Mouse (Mus musculus): ENCODE data around the gene Mrtfb. TPM values are rescaled to one million over a fixed set of nuclear protein-coding genes. Genes with fewer than 3 reads are reported as not detected.
A peak's percentile ranks its signal among the peaks of the same experiment; 100 is the strongest.

Mrtfb gene
- 100 to 1,000 TPM; 161 to 175 TPM for total RNA-seq (2021)
- long read RNA-seq, experiment 1, full-length matches to known transcripts = 2 of 19 reads
- long read RNA-seq, experiment 1, partial matches to known transcripts = 3 of 19 reads
- long read RNA-seq, experiment 1, other reads (novel, unspliced or antisense) = 14 of 19 reads
- long read RNA-seq, experiment 2, partial matches to known transcripts = 0 of 8 reads
- long read RNA-seq, experiment 2, other reads (novel, unspliced or antisense) = 7 of 8 reads

DNA sequence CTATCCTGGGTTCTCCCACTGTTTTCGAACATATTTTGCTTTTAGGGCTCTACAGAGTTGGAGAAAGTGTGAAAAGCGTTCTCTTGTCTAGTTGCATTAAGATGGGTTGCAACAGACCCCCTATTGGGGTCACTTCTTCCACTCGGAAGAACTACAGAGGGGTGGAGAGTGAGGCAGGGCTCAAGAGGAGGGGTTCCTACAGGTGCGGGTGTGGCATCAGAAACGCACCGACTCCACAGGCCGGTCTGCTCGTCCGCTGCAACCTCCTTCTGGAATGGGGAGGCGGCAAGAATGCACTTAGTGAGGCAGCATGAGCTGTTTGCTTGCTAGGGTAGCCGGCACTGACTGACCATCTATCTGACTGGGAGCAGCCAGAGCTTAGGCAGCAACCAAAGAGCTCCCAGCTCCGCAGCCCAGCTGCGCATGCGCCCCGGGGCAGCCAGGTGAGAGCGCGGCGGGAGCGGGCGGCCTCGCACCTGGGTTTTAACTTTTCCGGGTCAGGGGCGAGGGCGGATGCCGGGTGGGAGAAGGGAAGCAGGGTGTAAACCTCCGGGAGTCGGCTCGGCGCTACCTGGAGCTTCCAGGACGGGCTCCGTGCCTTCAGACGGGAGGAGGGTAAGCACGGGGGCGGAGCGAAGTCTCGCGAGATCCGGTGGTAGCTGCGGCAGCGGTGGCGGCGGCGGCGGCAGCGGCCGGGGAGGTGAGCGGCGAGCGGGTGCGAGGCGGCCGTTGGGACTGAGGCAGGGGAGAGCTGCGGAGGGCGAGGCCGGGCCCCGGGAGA is at the start of gene Mrtfb:
Gene Mrtfb (plus strand): TSS at position 627 of the 781 bp plus-strand sequence.
- DNase-seq (ENCODE audit: low spot score in 2 of 2) = peak; percentile 84 to 89
- intact Hi-C loops (cut with DNase I) = loop anchor here (5.0 kb wide), 2 partner anchors 99 to 101 kb away; no protein-coding TSS in a partner anchor

- peak; percentile 41 to 69 for DNase-seq (ENCODE audit: low spot score in 2 of 2)
- intact Hi-C loops (cut with DNase I) = no loop called here
Observed at GRCm38 (mm10) chr16:13207649-13208048, 48.6 kb upstream of the Mrtfb start.

DNA sequence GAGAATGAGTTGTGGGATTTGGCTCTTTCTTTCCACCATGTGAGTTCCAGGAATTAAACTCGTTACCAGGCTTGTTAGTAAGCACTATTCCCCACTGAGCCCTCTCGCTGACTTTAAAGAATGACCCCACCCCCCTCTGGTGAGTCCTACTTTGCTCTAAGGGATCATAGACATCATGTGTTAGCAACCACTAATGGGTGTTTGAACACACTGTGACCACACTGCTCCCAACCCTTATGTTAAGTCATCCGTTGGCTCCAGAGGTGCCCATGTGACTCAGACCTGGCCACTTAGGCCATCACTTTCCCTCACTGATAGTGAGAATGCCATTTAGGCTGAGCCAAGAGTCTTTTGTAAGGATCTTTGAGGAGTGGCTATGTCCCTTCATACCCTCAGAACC is 48.2 kb upstream of the Mrtfb start:
- intact Hi-C loops (cut with DNase I) = no loop called here

GRCm38 (mm10) chr16:13212781-13213180 is 43.5 kb upstream of the Mrtfb start:
- intact Hi-C loops (cut with DNase I) = no loop called here
- DNase-seq (ENCODE audit: low spot score in 2 of 2) = no peak

More for the DNA sequence above, 48.2 kb upstream of the Mrtfb start:
- DNase-seq (ENCODE audit: low spot score in 2 of 2) = no peak

GRCm38 (mm10) chr16:13216116-13216952 is 39.9 kb upstream of the Mrtfb start:
- intact Hi-C loops (cut with DNase I) = no loop called here
- no peak for DNase-seq (ENCODE audit: low spot score in 2 of 2)

DNA sequence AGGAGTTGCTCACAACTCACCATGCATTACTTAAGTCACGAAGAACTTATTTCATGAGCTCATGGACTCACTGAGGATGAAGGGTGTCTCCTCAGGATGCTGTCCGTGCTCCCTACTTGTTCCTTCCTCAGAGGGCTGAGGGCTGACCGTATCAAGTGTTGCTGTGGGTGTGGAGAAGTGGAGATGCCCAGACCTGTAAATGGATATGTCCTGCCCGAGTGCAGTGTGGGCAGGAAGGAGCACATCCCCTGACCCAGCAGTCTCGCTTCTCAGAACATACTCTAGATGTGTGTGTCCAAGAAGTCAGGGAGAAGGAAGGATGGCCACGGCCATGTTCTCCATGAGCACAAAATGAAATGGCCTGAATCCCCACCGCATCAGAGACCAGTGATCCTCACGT is 38.3 kb upstream of the Mrtfb start:
- intact Hi-C loops (cut with DNase I) = no loop called here

GRCm38 (mm10) chr16:13221475-13221874 is 34.8 kb upstream of the Mrtfb start:
- no peak for DNase-seq (ENCODE audit: low spot score in 2 of 2)

More for the DNA sequence above, 38.3 kb upstream of the Mrtfb start:
- no peak for DNase-seq (ENCODE audit: low spot score in 2 of 2)

DNA sequence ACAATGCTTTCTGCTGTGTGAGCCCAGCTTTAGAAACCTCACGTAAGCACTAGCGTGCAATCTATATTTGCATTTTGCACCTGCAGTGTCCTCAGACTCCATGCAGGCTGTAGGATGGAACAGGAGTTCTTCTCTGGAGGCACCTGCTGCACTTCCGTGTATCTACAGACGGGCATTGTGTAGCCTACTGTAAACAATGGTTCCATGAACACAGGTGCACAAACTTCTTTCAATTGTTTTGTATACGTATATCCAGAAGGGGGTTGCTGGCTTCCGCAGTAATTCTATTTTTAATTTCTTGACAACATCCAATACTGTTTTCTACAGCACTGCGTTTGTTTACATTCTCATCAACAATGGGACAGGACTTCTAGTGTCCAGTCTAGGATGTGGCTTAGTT is 24.2 kb upstream of the Mrtfb start:
- no peak for DNase-seq (ENCODE audit: low spot score in 2 of 2)
- intact Hi-C loops (cut with DNase I) = no loop called here

More at GRCm38 (mm10) chr16:13221475-13221874, 34.8 kb upstream of the Mrtfb start:
- intact Hi-C loops (cut with DNase I) = no loop called here

DNA sequence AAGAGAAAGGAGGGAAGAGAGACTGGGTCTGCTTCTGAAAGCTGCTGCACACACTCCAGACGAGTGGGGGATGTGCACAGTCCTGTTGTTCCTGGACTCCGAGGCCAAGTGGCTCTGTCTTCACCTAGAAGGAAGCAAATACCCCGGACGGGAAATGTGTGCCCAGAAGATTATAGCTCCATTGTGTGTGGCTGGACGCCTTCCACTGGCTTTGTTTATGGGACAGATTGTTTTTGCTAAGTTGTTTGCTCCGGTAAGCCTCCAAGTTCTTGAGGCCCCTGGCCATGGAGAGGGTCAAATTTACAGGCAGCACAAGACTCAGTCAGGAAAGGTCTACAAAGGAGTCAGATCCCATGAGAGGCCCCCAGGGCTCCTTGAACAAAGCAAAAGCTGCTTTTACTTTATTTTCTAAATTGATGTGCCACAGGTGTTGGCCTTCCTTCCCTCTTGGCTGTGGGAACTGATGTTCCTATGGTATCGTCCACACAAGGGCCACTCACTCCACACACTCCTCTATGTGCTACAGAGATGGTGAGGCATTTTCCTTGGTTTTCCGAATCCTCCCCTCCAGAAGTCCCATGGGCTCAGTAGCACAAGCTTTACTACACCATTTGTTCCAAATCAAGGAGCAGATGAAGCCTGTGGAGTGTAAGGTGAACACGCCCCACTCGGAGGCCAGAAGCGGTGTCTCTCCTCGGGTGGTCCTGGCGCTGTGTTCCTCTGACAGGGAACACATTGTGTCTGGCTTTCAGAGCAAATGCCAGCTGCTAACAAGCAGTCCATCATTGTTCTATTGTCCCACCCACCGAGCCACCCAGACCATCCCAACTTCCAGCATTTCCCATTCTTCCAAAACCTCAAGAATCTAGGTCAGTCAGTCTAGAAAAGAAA is 23.1 kb upstream of the Mrtfb start:
- no peak for DNase-seq (ENCODE audit: low spot score in 2 of 2)
- intact Hi-C loops (cut with DNase I) = no loop called here

GRCm38 (mm10) chr16:13239039-13239438 is 17.2 kb upstream of the Mrtfb start:
- DNase-seq (ENCODE audit: low spot score in 2 of 2) = no peak
- intact Hi-C loops (cut with DNase I) = no loop called here

- no peak for DNase-seq (ENCODE audit: low spot score in 2 of 2)
Observed at GRCm38 (mm10) chr16:13239544-13239943, 16.7 kb upstream of the Mrtfb start.

GRCm38 (mm10) chr16:13240326-13240725 is 16.0 kb upstream of the Mrtfb start:
- intact Hi-C loops (cut with DNase I) = no loop called here
- DNase-seq (ENCODE audit: low spot score in 2 of 2) = no peak

More at GRCm38 (mm10) chr16:13239544-13239943, 16.7 kb upstream of the Mrtfb start:
- intact Hi-C loops (cut with DNase I) = no loop called here

GRCm38 (mm10) chr16:13245658-13246057 is 10.6 kb upstream of the Mrtfb start:
- intact Hi-C loops (cut with DNase I) = no loop called here
- no peak for DNase-seq (ENCODE audit: low spot score in 2 of 2)

- DNase-seq (ENCODE audit: low spot score in 2 of 2) = no peak
- intact Hi-C loops (cut with DNase I) = no loop called here
Observed at GRCm38 (mm10) chr16:13246855-13247254, 9.4 kb upstream of the Mrtfb start.

DNA sequence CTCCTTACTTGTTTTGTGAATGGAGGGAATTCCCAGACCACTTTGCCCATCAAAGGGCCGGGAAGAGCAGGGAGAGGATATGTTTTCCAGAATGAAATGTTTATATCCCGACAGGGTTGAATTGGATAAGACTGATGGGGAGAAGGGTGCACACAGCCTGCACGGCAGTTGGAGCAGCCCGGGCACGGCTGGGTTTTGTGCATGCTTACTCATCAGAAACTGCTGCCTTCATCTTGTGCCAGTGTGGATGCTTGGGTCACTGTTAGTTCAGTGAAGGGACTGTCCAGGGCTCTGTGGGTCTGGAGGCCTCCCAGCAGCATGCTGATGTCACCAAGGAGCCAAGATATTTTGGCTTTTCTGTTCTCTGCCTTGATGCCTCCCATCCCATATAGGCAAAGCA is 6.2 kb upstream of the Mrtfb start:
- intact Hi-C loops (cut with DNase I) = no loop called here

GRCm38 (mm10) chr16:13256667-13257527 is 616 bp downstream of the Mrtfb start:
- intact Hi-C loops (cut with DNase I) = loop anchor here (5.0 kb wide), 2 partner anchors 100 kb away; no protein-coding TSS in a partner anchor
- DNase-seq (ENCODE audit: low spot score in 2 of 2) = peak in 1 of 2 experiments; percentile 26

More for the DNA sequence above, 6.2 kb upstream of the Mrtfb start:
- no peak for DNase-seq (ENCODE audit: low spot score in 2 of 2)

DNA sequence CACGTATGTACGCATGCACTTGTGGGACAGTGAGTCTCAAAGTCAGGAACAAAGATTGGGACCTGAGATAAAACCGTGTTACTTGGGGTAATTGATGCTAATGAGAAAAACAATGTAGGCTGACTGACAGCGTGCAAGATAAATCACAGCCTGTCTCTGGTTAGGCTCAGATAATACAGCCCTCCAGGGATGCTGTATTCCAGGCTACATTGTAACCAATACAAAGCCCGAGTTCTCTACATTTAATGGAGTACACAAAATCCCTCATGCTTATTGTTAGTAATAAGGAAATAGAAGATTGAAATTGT is 1.2 kb downstream of the Mrtfb start:
- DNase-seq (ENCODE audit: low spot score in 2 of 2) = no peak
- intact Hi-C loops (cut with DNase I) = loop anchor here (5.0 kb wide), 2 partner anchors 100 kb away; no protein-coding TSS in a partner anchor

GRCm38 (mm10) chr16:13259026-13259425 is 2.7 kb downstream of the Mrtfb start:
- intact Hi-C loops (cut with DNase I) = loop anchor here (5.0 kb wide), 2 partner anchors 98 to 102 kb away; no protein-coding TSS in a partner anchor
- DNase-seq (ENCODE audit: low spot score in 2 of 2) = no peak
